Mouse (Mus musculus) WW6 (cell line): ENCODE results near the gene Timm13.
A peak's percentile ranks its signal among the peaks of the same experiment; 100 is the strongest.

Experiments used
- DNase-seq: peaks from one replicate; pipeline ENCODE4 v3.0.0-alpha.2; 2013; ENCODE audit warnings: low read depth, low spot score

Gene Timm13

DNA sequence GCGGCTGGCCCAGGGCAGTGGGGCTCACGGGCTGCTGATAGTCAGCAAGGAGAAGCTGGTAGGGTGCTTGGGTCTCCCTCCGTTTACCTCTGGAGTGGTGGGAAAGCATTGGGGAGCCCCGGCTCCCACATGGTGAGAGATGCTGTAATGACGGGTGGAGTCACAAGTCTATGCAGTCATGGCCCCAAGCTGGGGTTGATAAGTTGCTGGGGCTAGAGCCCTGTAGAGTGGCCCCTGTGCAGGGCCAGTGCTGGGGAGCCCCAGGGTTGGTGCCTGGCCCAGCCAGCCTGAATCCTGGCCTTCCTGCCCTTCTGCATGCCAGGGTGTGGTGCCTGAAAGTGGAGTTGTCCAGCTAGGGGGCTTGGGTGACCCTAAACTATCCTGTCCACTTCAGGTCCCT is 38.5 kb downstream of the Timm13 start:
- DNase-seq, result no peak

DNA sequence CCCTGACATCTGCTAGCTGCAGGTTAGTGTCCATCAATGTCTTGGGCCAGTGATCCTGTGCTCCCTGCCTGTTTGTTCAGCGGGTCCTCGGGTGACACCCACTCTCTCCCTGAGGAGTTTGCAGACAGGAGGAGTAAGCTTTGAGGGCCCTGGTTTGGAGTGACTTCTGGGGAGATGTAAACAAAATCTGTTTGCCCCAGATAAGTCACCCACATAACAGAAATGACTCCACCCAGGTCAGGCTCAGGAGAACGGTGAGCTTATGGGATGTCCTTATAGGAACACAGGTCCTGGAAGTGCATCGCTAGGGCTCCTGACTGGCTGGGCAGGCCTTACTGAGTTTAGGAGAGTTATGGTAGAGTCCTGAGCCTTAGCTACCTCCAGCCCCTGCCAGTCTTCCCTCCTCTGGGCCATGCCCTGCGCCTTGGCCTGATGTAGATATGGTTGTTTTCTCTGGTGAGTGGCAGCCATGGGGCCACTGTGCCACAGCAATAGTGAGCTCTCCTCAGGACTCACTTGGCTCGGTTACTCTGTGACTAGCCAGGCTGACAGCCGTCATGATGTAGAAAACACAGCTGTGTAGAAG is 42.3 kb downstream of the Timm13 start:
- DNase-seq, result no peak

DNA sequence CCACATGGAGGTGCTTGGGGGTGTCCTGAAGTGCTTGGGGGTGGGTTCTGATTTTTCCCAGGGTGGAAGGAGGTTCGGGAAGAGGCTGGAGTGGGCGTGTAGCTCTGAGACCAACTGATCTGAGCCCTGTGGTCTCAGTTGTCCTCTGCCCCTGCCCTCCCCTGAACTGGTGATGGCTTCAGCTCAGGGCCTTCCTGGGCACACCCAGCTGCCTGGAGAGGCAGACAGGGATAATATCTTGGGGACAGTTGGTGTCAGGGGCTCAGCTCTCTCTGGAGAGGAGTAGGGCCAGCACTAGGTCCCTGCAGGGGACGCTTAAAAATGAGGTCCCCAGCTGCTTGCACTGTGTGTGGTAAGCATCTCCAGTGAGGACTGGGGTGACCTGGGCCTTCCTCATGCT is 42.9 kb downstream of the Timm13 start:
- no peak for DNase-seq

DNA sequence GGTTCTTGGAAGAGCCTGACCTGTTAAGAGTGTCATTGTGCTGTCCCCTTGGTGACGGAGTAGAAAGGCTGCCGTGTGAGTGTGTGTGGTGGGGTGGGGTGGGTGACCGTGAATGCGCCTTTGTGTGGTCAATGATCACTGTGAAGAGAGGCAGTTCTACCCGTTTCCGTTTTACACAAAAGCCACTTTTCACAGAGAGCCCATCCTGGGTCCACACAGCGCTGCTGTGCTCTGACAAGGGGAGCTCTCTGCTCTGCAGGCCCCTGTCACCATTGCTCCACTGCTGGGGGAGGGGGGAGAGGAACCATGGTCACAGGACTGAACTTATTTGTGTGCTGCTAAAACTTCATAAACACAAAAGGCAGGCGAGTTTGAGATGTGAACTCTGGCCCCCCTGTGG is 43.4 kb downstream of the Timm13 start:
- DNase-seq, result no peak

DNA sequence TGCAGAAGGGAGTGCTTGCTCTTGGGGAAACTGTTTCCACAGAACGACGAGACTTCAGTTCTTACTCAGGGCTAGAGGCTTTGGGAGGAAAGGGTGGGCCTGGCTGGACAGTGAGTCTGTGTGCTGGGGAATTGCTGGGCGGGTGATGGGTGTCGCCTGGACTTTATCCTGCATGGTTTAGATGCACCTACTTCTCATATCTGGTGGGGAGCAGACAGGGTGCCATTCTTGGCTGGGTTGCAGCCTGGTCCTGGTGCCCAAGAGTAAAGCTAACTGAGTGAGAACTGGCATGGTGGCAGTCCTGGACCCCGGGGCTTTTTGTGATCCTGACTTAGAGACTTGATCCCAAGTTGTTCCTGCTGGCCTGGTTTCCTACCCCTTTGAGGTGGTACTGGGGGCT is 43.9 kb downstream of the Timm13 start:
- DNase-seq, result no peak

DNA sequence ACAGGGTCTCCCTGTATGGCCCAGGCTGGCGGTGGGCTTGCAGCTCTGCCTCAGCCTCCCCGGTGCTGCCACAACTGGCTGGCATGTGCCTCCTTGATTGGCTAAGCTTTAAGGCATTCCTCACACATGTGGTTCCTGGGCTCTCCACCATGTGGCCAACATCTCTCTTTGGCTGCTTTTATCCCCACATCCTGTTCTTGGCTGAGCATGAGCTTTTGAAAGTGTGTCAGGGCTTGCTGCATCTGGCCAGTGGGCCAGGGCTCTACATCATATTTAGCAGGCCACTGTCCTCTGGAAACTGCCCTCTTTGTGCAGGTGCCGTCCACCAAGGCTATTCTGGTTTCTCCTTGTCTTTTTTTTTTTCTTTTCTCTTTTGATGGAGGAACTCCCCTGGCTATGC is 44.5 kb downstream of the Timm13 start:
- DNase-seq, result no peak

DNA sequence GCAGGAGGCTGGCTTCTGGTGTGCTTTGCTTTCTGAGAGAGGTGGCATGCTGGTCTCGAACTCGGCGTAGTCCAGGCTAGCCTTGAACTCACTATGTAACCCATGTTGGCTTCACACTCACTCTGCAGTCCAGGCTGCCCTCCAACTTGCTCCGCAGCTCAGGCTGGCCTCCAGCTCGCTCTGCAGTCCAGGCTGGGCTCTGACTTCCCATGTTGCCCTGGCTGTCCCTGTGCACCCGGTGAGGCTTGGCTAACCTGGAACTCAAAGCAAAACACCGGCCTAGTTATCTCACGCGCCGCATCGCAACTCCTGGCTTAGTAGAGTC is 45.1 kb downstream of the Timm13 start:
- no peak for DNase-seq

DNA sequence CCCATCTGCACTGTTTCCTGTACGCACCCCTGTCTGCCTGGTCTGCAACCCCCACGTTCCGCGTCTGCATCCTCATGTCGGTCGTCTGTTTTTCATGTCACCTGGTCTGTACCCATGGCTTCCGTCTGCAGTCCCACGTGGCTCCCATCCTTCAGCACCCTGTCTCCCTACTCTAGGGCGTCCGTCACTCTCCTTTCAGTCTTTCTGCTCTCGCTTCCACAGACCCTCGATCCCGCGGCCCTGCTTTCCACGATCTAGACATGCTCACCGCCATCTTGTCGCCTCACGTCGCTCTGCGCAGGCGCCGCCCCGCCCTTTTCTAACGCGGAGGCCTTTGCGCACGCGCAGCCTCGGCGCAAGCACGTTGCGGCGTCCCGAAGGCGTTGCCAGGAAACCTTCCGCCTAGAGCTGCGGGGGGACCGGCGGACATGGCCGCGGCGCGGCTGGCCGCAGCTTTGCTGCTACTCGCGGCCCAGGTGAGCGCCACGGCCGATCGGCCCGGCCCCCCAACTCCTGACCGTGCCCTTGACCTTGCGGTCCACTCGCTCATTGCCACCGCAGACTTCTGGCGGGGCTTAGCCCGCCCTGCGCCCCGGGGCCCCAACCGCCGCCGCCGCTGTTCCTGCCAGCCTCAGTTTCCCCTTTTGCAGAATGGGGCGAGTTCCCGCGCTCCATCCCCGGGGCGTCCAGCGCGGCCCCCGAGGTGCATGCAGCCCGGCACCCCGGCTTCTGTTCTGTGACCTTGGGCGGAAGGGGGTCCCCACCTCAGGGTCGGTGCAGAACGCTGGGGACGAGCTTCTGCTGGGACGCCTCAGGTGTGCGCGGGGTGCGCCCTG is 45.6 kb downstream of the Timm13 start, which contains the start of the genes Lsm7 and Sppl2b:
Gene Lsm7, minus strand, starts transcription at position 297 of the 836 bp plus-strand sequence.
Gene Sppl2b, plus strand, starts transcription at position 363 of the 836 bp plus-strand sequence.
- peak; percentile 87 for DNase-seq
